Mouse (Mus musculus) cerebellum, adult 2 months (tissue): ENCODE data around the gene Coq8b. TPM values are rescaled to one million over a fixed set of nuclear protein-coding genes. Genes with fewer than 3 reads are reported as not detected.

Experiments used
- DNase-seq, 2 experiments: peaks; one replicate each; pipeline ENCODE4 v3.0.0; 2021
- H3K27ac ChIP-seq: fragments of 200-500 bp; 2 replicates; pipeline ENCODE4 v1.5.1; 2012; ENCODE audit warnings: low read length, control low read depth, inconsistent platforms; ENCODE audit not compliant: insufficient read depth
- H3K27me3 ChIP-seq: fragments of 200-500 bp; 2 replicates; pipeline ENCODE4 v1.6.1; 2012; ENCODE audit warnings: inconsistent platforms, mild to moderate bottlenecking, low read length, moderate library complexity; ENCODE audit not compliant: control insufficient read depth, insufficient read depth
- H3K4me1 ChIP-seq: fragments of 200-500 bp; 2 replicates; pipeline ENCODE4 v1.6.1; 2011; ENCODE audit warnings: low read length; ENCODE audit not compliant: control insufficient read depth, insufficient read depth
- H3K4me3 ChIP-seq: fragments of 200-500 bp; replicated peaks from 2 replicates; pipeline ENCODE3; 2011; ENCODE audit warnings: mild to moderate bottlenecking, low read depth, low read length, control low read depth; ENCODE audit not compliant: insufficient read depth
- CTCF ChIP-seq: fragments of 200-500 bp; IDR thresholded peaks from 2 replicates; pipeline ENCODE4 v1.5.1; 2011; ENCODE audit warnings: low read depth, mild to moderate bottlenecking, control low read depth, low read length, moderate library complexity, borderline replicate concordance; ENCODE audit not compliant: insufficient read depth
- POLR2A ChIP-seq: fragments of 200-500 bp; IDR thresholded peaks from 2 replicates; pipeline ENCODE4 v1.6.1; 2011; ENCODE audit warnings: low read length, control low read depth, borderline replicate concordance; ENCODE audit not compliant: insufficient read depth
- WGBS: fragments of 180-500 bp; shearing (Covaris S2); methylation state at CpG from one replicate; pipeline ENCODE4 v1.1.7; 2018; 5-methylcytosine and 5-hydroxymethylcytosine counted together
- polyA plus RNA-seq: library from polyadenylated mRNA; depleted of rRNA; stranded (reverse); fragments of >200 nt; gene quantifications from 2 replicates; pipeline ENCODE4 v1.2.3, GENCODE M21; 2012

The Coq8b gene
- polyA plus RNA-seq, 1 experiment = 20.8 TPM

DNA sequence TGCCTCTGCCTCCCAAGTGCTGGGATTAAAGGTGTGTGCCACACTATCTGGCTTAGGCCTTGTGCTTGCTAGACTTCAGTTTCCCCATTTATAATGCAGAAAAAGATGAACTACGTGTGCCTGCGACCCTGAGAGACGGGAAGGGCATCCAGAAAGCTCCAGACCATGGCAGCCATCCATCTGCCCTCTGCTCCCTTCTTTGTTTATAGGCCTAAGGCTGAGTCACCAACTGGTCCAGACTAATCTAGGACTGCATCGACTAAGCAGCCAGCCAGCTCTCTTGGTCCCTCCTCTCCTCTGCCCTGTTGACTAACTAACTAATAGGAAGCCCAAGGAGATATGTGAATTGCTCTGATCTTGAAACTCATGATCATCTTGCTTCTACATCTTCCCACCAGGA is 63.1 kb downstream of the Coq8b start:
- Histone ChIP-seq H3K27me3 (no peaks in the 10 kb centered on the region), H3K4me3 (no peak overlapping the region), H3K4me1 (peaks cover 5% of the 10 kb centered on the region), H3K27ac (no peak overlapping the region)
- TF ChIP-seq POLR2A (no peak), CTCF (no peak)
- WGBS = 58% methylated on average over 4 of the region's 4 CpGs
- no peak for DNase-seq

DNA sequence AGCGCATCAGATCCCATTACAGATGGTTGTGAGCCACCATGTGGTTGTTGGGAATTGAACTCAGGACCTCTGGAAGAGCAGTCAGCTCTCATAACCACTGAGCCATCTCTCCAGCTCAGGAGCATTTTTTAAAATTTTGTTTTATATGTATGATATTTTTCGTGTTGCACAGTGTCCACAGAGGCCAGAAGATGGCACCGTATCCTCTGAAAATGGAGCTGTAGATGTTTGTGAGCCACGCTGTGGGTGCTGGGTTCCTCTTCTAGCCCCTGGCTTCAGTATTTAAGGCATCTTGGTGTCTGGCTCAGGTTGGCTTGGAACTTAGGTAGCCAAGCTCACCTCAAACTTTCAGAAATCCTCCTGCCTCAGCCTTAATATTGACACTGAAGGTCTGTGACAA is 63.7 kb downstream of the Coq8b start:
- no peak for DNase-seq
- WGBS = 86% methylated on average over 4 of the region's 4 CpGs
- Histone ChIP-seq H3K27ac (no peak overlapping the region), H3K4me3 (no peak overlapping the region), H3K4me1 (peaks cover 5% of the 10 kb centered on the region), H3K27me3 (no peaks in the 10 kb centered on the region)
- TF ChIP-seq CTCF = no peak
- no peak for TF ChIP-seq POLR2A

DNA sequence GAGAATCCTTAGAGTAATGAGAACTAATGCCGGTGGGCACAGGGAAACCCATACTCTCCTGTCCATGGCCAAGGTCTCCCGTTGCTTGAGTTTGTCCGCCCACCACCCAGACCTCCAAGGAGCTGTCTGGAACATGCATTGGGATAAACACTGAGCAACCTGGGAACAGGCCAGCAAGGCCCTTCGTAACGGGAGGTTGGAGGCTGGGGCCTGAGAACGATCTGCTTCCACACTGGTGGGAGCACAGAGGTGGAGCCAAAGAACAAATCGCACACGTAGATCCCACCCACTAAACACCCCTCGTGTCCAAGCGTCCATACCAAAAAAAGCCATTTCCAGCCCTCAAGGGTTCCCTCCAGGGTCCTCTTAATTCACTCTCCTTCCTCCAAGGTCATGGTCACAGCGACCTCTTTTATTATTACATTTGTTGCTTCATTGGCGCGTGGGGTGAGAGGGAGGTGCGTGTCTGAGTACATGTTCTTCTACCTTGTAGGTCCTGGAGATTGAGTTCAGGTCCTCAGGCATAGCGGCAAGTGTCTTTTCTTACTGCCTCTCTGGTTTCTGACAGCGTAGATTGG is 65.3 kb downstream of the Coq8b start:
- 65% methylated on average over 16 of the region's 16 CpGs for WGBS
- TF ChIP-seq CTCF = no peak
- TF ChIP-seq POLR2A = no peak
- no peak overlapping the region for H3K27ac ChIP-seq
- DNase-seq = no peak
- no peaks in the 10 kb centered on the region for H3K27me3 ChIP-seq
- H3K4me3 ChIP-seq = no peak overlapping the region
- peaks cover 5% of the 10 kb centered on the region for H3K4me1 ChIP-seq

DNA sequence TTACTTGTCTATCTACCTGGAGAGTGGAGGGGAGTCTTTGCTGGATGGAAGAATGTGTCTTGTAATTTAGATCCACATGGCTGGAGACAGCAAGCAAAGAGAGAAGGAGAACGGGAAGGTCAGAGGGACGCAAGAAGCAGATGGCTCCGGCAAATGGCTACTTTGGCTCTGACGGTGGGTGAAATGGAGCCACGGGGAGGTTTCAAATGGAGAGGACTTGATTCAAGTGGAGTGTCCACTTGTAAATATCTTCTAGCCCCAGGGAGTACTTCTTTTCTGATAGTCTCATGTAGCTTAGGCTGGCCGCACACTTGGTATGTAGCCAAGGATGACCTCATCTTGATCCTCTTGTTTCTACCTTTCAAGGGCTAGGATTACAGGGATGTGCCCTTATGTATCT is 66.0 kb downstream of the Coq8b start:
- peak; percentile 60 to 65 for DNase-seq
- Histone ChIP-seq H3K27me3 (no peaks in the 10 kb centered on the region), H3K27ac (peak overlapping the region; percentile 14; the same call in 1 of the 2 replicates), H3K4me1 (peaks cover 5% of the 10 kb centered on the region), H3K4me3 (peak overlapping the region; percentile 29)
- TF ChIP-seq POLR2A (no peak), CTCF (no peak)
- 13% methylated on average over 6 of the region's 6 CpGs for WGBS

DNA sequence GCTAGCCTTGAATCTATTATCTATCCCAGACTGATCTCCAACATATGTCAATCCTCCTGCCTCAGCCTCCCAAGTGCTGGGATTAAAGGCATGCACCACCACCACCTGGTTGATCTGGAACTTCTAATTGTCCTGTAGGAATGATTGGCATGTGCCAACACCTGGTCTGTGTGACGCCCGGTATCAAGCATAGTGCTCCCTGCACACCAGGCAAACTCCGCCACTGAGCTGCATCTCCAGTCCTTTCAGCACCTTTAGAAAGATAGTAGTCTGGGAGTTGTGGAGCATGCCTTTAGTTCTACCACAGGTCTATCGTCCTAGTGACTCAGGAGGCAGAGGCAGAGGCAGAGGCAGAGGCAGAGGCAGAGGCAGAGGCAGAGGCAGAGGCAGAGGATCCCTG is 67.5 kb downstream of the Coq8b start:
- Histone ChIP-seq H3K27ac (no peak overlapping the region), H3K4me3 (no peak overlapping the region), H3K4me1 (peaks cover 5% of the 10 kb centered on the region), H3K27me3 (no peaks in the 10 kb centered on the region)
- WGBS = 90% methylated on average over 4 of the region's 4 CpGs
- TF ChIP-seq POLR2A (no peak), CTCF (no peak)
- DNase-seq = no peak

DNA sequence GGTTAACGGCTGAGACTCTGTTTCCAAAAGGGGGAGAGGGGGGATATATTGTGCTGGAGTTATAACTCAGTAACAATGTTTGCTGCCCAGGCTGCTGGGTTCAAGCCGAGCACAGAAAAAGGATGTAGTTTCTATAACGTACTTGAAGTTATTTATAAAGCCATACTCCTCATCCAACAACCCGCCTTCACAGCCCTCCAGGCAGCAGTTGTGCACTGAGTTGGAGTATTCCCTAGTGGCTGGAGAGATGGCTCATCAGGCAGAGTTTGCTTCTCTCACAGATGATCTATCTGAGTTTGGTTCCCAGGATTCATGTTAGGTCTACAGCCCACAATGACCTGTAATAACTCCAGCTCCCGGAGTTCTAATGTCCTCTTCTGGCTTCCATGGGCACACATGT is 68.0 kb downstream of the Coq8b start:
- Histone ChIP-seq H3K4me3 (no peak overlapping the region), H3K4me1 (peaks cover 5% of the 10 kb centered on the region), H3K27me3 (no peaks in the 10 kb centered on the region), H3K27ac (no peak overlapping the region)
- TF ChIP-seq CTCF (no peak), POLR2A (no peak)
- WGBS = 73% methylated on average over 5 of the region's 5 CpGs
- no peak for DNase-seq

DNA sequence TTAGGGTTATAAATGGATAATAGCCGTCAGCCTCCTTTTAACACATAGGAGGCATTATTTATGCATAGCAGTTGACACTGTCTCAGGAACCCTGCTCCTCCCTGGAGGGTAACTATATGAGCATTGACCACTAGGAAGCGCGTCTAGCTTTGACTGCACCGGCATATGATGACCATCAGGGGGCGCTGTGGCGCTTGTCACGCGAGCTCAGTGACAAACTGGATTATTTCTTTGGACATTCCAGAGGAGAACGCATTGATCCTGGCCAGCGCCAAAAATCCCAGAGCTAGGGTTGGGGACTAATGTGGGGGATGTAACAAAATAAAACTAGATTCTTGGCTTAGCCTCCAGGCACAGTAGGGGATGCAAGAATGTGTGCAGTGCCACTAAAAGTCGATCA is 69.3 kb downstream of the Coq8b start:
- Histone ChIP-seq H3K27me3 (no peaks in the 10 kb centered on the region), H3K4me3 (no peak overlapping the region), H3K27ac (no peak overlapping the region), H3K4me1 (peaks cover 5% of the 10 kb centered on the region)
- 4% methylated on average over 11 of the region's 11 CpGs for WGBS
- TF ChIP-seq CTCF = peak; percentile 94
- no peak for TF ChIP-seq POLR2A
- DNase-seq = peak; percentile 70 to 76

DNA sequence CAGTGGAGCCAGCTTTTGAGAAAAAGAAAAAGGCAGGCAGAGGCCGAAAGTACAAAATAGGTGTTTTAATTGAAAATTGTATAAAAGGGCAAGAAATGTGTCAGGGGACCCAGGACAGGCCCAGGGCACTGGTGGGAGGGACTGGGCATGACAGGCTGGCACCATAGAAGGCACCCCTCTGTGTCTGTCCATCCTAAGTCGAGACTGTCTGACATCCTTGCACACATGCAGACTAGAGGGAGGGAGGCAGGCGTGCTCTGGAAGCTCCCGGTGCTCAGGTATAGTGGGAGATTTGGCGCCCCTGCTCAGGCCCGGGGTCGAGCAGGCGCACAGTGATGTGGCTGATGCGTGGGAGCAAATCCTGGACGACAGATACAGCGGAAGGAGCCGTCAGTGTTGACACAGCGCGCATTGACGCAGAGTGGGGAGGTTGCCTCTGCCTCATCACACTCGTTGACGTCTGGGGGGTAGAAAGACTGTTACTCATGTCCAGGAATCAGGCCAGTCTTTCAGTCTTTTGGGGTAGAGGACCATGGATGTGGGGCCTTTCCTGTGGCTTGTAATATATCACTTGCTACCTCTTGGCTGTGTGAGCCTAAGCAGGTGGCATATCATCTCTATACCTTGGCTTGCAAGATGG is 72.4 kb downstream of the Coq8b start:
- TF ChIP-seq POLR2A (no peak), CTCF (no peak)
- no peak overlapping the region for H3K27ac ChIP-seq
- 80% methylated on average over 17 of the region's 17 CpGs for WGBS
- DNase-seq = no peak
- no peaks in the 10 kb centered on the region for H3K27me3 ChIP-seq
- no peaks in the 10 kb centered on the region for H3K4me1 ChIP-seq
- H3K4me3 ChIP-seq = no peak overlapping the region
